In the genomic region with DNA sequence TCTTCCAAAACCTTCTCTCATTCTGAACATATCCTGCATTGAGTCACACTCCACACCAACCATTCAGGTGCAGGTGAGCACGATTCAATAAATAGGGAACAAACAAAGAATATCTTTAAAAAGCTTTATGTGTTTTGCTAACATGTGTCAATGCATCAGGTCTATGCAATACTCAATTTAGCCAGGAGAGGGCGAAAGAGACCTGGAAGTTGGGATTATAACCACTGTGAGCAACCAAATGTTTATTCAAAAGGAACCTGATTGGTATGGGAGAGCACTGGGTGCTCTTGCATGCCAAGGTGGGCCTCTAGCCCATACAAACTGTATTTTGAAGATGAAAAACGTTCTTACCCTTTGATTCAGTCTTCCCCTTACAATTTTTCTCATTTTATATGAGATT, we compare ENCODE assay signal across 9 mouse cellular contexts. TPM values are rescaled to one million over a fixed set of nuclear protein-coding genes. Genes with fewer than 3 reads are reported as not detected.
DNase-seq lines count a peak whose midpoint lies in the region; ATAC-seq lines count a peak whose summit lies in the region.
"Had no signal": no experiment of that assay in that cellular context is flagged by ENCODE, and none has a peak within 500 bp of the region (broad histone marks: within the 10 kb centered on the region; RNA-seq: fewer than 3 reads in every experiment).

No protein-coding gene starts in this region.

- WGBS in midbrain, embryonic 11.5 days = 2% methylated on average over 3 of the region's 3 CpGs
- 5% methylated on average over 3 of the region's 3 CpGs for WGBS in midbrain, embryonic 16.5 days

- no peaks in the 10 kb centered on the region for H3K36me3 ChIP-seq in midbrain, embryonic 11.5 days (ENCODE audit: control insufficient read depth, insufficient read depth, low read length)
- H3K36me3 ChIP-seq in midbrain, embryonic 16.5 days (ENCODE audit: control insufficient read depth, insufficient read depth, low read length) = no peaks in the 10 kb centered on the region

- H3K4me1 ChIP-seq in midbrain, embryonic 11.5 days (ENCODE audit: control insufficient read depth, insufficient read depth, low read length) = no peaks in the 10 kb centered on the region
- no peaks in the 10 kb centered on the region for H3K4me1 ChIP-seq in midbrain, embryonic 16.5 days (ENCODE audit: control insufficient read depth, insufficient read depth, low read length)

- H3K9me3 ChIP-seq in midbrain, embryonic 11.5 days (ENCODE audit: control insufficient read depth, low read length) = no peaks in the 10 kb centered on the region
- no peaks in the 10 kb centered on the region for H3K9me3 ChIP-seq in midbrain, embryonic 16.5 days (replicated peaks; ENCODE audit: control insufficient read depth, low read length, poor library complexity, severe bottlenecking)

- no peak overlapping the region for H3K4me3 ChIP-seq in midbrain, embryonic 11.5 days (ENCODE audit: low read depth, low read length)
- H3K4me3 ChIP-seq in midbrain, embryonic 16.5 days (ENCODE audit: low read depth, low read length) = no peak overlapping the region

- ATAC-seq in midbrain, embryonic 11.5 days (ENCODE audit: low FRiP score) = peak; percentile 22; the same call in 1 of the 2 replicates
- ATAC-seq in midbrain, embryonic 16.5 days = no peak

- no peak overlapping the region for H3K9ac ChIP-seq in midbrain, embryonic 11.5 days (ENCODE audit: low read length)
- no peak overlapping the region for H3K9ac ChIP-seq in midbrain, embryonic 16.5 days (ENCODE audit: low read depth, low read length)

- DNase-seq in midbrain, embryonic 11.5 days (ENCODE audit: low spot score, missing footprints) = peak; percentile 95
- peak; percentile 87 for DNase-seq in adipocyte (ENCODE audit: low spot score)
- peak; percentile 65 for DNase-seq in embryo, embryonic 10 days (ENCODE audit: low spot score)
- DNase-seq in heart, postnatal 36 days = peak; percentile 59 to 69
- DNase-seq in left cerebral cortex, adult 8-10 months (ENCODE audit: low spot score in 2 of 2) = peak; percentile 16 to 30
- DNase-seq in retina, postnatal 1 day = peak; percentile 74
- peak; percentile 19 for DNase-seq in yolk sac, embryonic 10.5 days (ENCODE audit: low spot score)

- no peak overlapping the region for H3K27ac ChIP-seq in midbrain, embryonic 11.5 days (ENCODE audit: low read depth, low read length)
- H3K27ac ChIP-seq in midbrain, embryonic 16.5 days (ENCODE audit: low read length) = no peak overlapping the region

- H3K27me3 ChIP-seq in midbrain, embryonic 11.5 days (ENCODE audit: control insufficient read depth, insufficient read depth, low read length) = no peaks in the 10 kb centered on the region
- no peaks in the 10 kb centered on the region for H3K27me3 ChIP-seq in midbrain, embryonic 16.5 days (ENCODE audit: control insufficient read depth, insufficient read depth, low read depth, low read length)

- intact Hi-C loops in heart, postnatal 36 days (cut with DNase I) = no loop called here

- no peak overlapping the region for H3K4me2 ChIP-seq in midbrain, embryonic 11.5 days
- no peak overlapping the region for H3K4me2 ChIP-seq in midbrain, embryonic 16.5 days (ENCODE audit: low read length)

RNA-seq across cellular contexts. Expression of gene Gm14597, which starts 1.8 kb away (rescaled TPM):
- polyA plus RNA-seq in midbrain, embryonic 11.5 days (2014; fragmentation: Nextera tagmentation; extraction: Ambion mirVana) = not detected in 2 replicates
- polyA plus RNA-seq in midbrain, embryonic 16.5 days (2015; fragmentation: Nextera tagmentation; extraction: Ambion mirVana) = 0.76 TPM in 1 of 2 replicates, not detected in the other
- not detected for total RNA-seq in heart, postnatal 36 days (2021)
- total RNA-seq in left cerebral cortex, adult 8-10 months (2022) = not detected
- total RNA-seq: gastrocnemius, postnatal 4 days had no signal

RNA-seq across cellular contexts. Expression of gene Rtl8c, which starts 2.7 kb away (rescaled TPM):
- polyA plus RNA-seq in midbrain, embryonic 11.5 days (2014; fragmentation: Nextera tagmentation; extraction: Ambion mirVana) = 52.7 and 56.2 TPM in 2 replicates
- polyA plus RNA-seq in midbrain, embryonic 16.5 days (2015; fragmentation: Nextera tagmentation; extraction: Ambion mirVana) = 229 and 233 TPM in 2 replicates
- 10 to 100 TPM; 19.6 to 22.3 TPM for total RNA-seq in heart, postnatal 36 days (2021)
- 100 to 1,000 TPM; 232 to 317 (median 268) TPM for total RNA-seq in left cerebral cortex, adult 8-10 months (2022)

RNA-seq across cellular contexts. Expression of gene Rtl8a, which starts 32.9 kb away (rescaled TPM):
- 85.0 and 98.1 TPM in 2 replicates for polyA plus RNA-seq in midbrain, embryonic 11.5 days (2014; fragmentation: Nextera tagmentation; extraction: Ambion mirVana)
- polyA plus RNA-seq in midbrain, embryonic 16.5 days (2015; fragmentation: Nextera tagmentation; extraction: Ambion mirVana) = 218 and 231 TPM in 2 replicates
- total RNA-seq in heart, postnatal 36 days (2021) = 100 to 1,000 TPM; 138 to 140 TPM
- total RNA-seq in left cerebral cortex, adult 8-10 months (2022) = 100 to 1,000 TPM; 283 to 387 (median 311) TPM

RNA-seq across cellular contexts. Expression of gene Rtl8b, which starts 59.6 kb away (rescaled TPM):
- polyA plus RNA-seq in midbrain, embryonic 11.5 days (2014; fragmentation: Nextera tagmentation; extraction: Ambion mirVana) = 74.0 and 80.3 TPM in 2 replicates
- polyA plus RNA-seq in midbrain, embryonic 16.5 days (2015; fragmentation: Nextera tagmentation; extraction: Ambion mirVana) = 179 and 185 TPM in 2 replicates
- total RNA-seq in heart, postnatal 36 days (2021) = 10 to 100 TPM; 82.1 to 97.6 TPM
- 100 to 1,000 TPM; 216 to 264 (median 237) TPM for total RNA-seq in left cerebral cortex, adult 8-10 months (2022)

Comparison
In these comparisons a context has a peak if more than half of its experiments do, and no peak if none do; other contexts are left out.
1. DNase-seq: peak in every context shown above with its lines; median percentile 95 in midbrain, embryonic 11.5 days; 87 in adipocyte; 74 in retina, postnatal 1 day; 65 in embryo, embryonic 10 days; 64 in heart, postnatal 36 days; 23 in left cerebral cortex, adult 8-10 months; 19 in yolk sac, embryonic 10.5 days.
2. RNA of gene Rtl8c, which starts 2.7 kb away (total RNA-seq): 232 to 317 TPM in left cerebral cortex, adult 8-10 months; 19.6 to 22.3 TPM in heart, postnatal 36 days; every median in the first group is over 4 times any median in the second.